Mouse (Mus musculus): ENCODE measurements around the gene AC109138.7.

DNA sequence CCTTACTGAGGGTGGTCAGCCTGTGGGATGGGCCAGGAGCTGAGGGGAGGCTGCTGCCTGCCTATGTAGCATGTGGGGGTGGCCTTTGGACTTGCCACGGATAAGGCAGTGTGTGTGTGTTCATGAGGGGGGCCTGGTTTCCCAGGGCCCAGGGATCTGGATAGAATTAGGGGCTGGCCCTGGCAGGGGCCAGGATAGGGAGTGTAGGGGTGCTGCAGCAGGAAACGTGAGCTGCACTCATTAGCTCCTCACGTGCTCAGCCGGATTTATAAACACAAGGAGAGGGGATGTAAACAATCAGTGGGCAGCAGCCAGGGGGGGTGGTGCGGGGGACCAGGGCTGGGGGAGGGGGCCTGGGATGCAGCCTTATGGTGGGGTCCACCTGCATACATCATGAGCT, 3.0 kb downstream of the AC109138.7 start:
- TF ChIP-seq CTCF (IDR thresholded peaks at IDR 0.05; ENCODE audit: borderline replicate concordance, control insufficient read depth, extremely low read depth, insufficient read depth, low read length, poor library complexity) (no peak), POLR2A (IDR thresholded peaks at IDR 0.05; ENCODE audit: control insufficient read depth, extremely low read depth, insufficient read depth, low read length, poor library complexity) (no peak)
